Mouse (Mus musculus) spleen, adult 2 months (tissue): Measurements from ENCODE around the gene Med25. TPM values are rescaled to one million over a fixed set of nuclear protein-coding genes. Genes with fewer than 3 reads are reported as not detected.

ENCODE experiments used
- DNase-seq, 2 experiments: peaks; one replicate each; pipeline versions ENCODE4 v3.0.0 to v3.0.0-alpha.2; 2012 to 2021; ENCODE audit warnings: low spot score in 2 of 2, low read depth in 1 of 2
- H3K27ac ChIP-seq: fragments of 200-500 bp; 2 replicates; pipeline ENCODE4 v1.5.1; 2012; ENCODE audit warnings: low read length, inconsistent platforms; ENCODE audit not compliant: insufficient read depth
- H3K27me3 ChIP-seq: fragments of 200-500 bp; 2 replicates; pipeline ENCODE4 v1.6.1; 2012; ENCODE audit warnings: mild to moderate bottlenecking, moderate library complexity, low read length, inconsistent platforms; ENCODE audit not compliant: control insufficient read depth, insufficient read depth
- H3K36me3 ChIP-seq: fragments of 200-500 bp; 2 replicates; pipeline ENCODE4 v1.6.1; 2012; ENCODE audit warnings: mild to moderate bottlenecking, low read length, inconsistent platforms; ENCODE audit not compliant: control insufficient read depth, insufficient read depth
- H3K4me1 ChIP-seq: fragments of 200-500 bp; 2 replicates; pipeline ENCODE4 v1.6.1; 2011; ENCODE audit warnings: inconsistent platforms; ENCODE audit not compliant: control insufficient read depth, insufficient read depth, insufficient read length
- H3K4me3 ChIP-seq: fragments of 200-500 bp; 2 replicates; pipeline ENCODE4 v1.5.1; 2011; ENCODE audit warnings: mild to moderate bottlenecking, inconsistent platforms; ENCODE audit not compliant: insufficient read depth, insufficient read length; ENCODE audit errors: extremely low read depth
- CTCF ChIP-seq: fragments of 200-500 bp; IDR thresholded peaks from 2 replicates; pipeline ENCODE4 v1.5.1; 2011; ENCODE audit warnings: mild to moderate bottlenecking, inconsistent platforms; ENCODE audit not compliant: insufficient read depth, insufficient read length, insufficient replicate concordance; ENCODE audit errors: extremely low read depth
- POLR2A ChIP-seq: fragments of 200-500 bp; IDR thresholded peaks from 2 replicates; pipeline ENCODE4 v1.6.1; 2011; ENCODE audit warnings: low read depth, low read length, inconsistent platforms
- WGBS: fragments of 180-500 bp; shearing (Covaris S2); methylation state at CpG from one replicate; pipeline ENCODE4 v1.1.7; 2018; 5-methylcytosine and 5-hydroxymethylcytosine counted together
- polyA plus RNA-seq: library from polyadenylated mRNA; depleted of rRNA; stranded (reverse); fragments of >200 nt; gene quantifications from 2 replicates; pipeline ENCODE4 v1.2.3, GENCODE M21; 2012

Med25 gene
- polyA plus RNA-seq, 1 experiment: 113 TPM

DNA sequence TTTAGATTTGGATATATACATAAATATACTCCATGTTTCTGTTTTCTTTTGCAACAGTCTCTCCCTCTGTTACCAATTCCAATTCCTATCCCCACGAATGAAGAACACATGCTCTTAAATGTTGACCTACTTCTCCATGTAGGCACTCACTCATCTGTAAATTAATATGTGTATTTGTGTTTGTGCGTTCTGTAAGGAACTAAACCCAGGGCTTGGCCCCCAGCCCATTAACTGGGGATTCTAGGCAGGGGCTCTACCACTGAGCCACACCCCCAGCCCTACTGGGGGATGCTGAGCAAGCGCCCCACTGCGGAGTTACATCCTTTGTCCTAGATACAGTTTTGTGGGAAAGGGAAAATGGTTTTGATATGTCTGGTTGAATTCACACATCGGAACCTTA lies 26.6 kb upstream of the Med25 start:
- Histone ChIP-seq H3K4me3 (no peak overlapping the region), H3K27me3 (no peaks in the 10 kb centered on the region), H3K27ac (no peak overlapping the region), H3K4me1 (no peaks in the 10 kb centered on the region), H3K36me3 (peaks cover 17% of the 10 kb centered on the region)
- TF ChIP-seq POLR2A: no peak
- TF ChIP-seq CTCF: no peak
- DNase-seq: no peak
- 95% methylated on average over 5 of the region's 5 CpGs for WGBS

DNA sequence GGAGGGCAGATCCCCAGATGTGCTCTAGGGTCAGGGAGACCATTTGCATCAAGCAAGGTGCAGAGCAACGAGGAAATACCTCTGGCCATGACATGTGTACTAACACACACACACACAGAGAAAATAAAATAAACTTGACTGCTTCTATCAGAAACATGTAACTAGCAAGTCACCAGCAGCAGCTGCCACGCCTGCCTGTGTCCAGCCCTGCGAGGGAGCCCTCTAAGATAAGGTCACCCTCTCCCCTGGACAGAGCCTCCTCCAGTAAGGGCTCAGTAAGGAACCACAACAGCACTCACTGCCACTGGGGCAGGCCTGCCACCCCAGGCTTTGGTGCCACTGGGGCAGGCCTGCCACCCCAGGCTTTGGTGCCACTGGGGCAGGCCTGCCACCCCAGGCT lies 25.7 kb upstream of the Med25 start:
- no peaks in the 10 kb centered on the region for H3K4me1 ChIP-seq
- H3K36me3 ChIP-seq: peaks cover 19% of the 10 kb centered on the region
- 84% methylated on average over 3 of the region's 3 CpGs for WGBS
- H3K27ac ChIP-seq: no peak overlapping the region
- TF ChIP-seq POLR2A: no peak
- H3K4me3 ChIP-seq: no peak overlapping the region
- no peak for DNase-seq
- H3K27me3 ChIP-seq: no peaks in the 10 kb centered on the region

DNA sequence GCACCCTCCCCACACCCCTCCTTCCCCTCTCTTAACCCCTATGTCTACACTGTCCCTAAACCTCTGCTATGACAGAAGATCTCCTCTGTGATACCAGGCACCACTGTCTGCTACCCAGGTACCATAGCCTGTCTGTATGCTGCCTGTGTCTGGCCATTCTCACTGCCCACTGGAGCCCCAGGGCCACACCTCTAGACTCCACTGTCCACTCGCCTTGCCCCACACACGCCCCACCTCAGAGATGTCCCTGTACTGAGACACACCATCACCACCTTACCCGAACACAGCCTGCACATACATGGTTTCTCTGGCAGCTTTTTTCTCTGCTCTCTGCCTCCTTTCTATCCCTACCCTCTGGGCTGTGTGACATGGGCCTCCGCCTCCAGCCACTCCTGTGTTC lies 24.4 kb upstream of the Med25 start:
- Histone ChIP-seq H3K36me3 (peaks cover 10% of the 10 kb centered on the region), H3K4me1 (no peaks in the 10 kb centered on the region), H3K4me3 (no peak overlapping the region), H3K27ac (no peak overlapping the region), H3K27me3 (no peaks in the 10 kb centered on the region)
- TF ChIP-seq POLR2A (no peak), CTCF (no peak)
- whole genome bisulfite sequencing: 95% methylated on average over 4 of the region's 4 CpGs
- DNase-seq: no peak

DNA sequence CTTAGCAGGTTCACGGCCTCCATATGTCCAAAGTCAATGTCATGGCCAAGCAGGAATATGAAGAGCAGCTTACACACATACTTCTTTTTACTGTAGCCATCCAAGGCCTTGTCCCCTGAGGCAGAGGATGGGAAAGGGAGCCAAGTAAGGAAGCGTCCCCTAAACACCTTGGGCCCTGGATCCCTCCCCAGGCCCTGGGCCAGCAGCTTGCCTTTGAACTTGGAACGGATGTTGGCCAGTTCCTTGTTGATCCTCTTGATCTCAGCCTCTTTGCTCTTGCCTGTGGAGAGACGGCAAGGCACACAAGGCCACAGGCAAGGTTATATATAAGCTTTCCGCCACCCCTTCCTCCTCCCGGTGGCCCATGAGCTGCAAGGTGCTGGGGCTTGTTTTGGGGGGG lies 23.7 kb upstream of the Med25 start:
- H3K4me1 ChIP-seq: no peaks in the 10 kb centered on the region
- peaks cover 10% of the 10 kb centered on the region for H3K36me3 ChIP-seq
- no peak overlapping the region for H3K27ac ChIP-seq
- DNase-seq: no peak
- TF ChIP-seq POLR2A (no peak), CTCF (no peak)
- no peak overlapping the region for H3K4me3 ChIP-seq
- WGBS: 89% methylated on average over 6 of the region's 6 CpGs
- no peaks in the 10 kb centered on the region for H3K27me3 ChIP-seq

DNA sequence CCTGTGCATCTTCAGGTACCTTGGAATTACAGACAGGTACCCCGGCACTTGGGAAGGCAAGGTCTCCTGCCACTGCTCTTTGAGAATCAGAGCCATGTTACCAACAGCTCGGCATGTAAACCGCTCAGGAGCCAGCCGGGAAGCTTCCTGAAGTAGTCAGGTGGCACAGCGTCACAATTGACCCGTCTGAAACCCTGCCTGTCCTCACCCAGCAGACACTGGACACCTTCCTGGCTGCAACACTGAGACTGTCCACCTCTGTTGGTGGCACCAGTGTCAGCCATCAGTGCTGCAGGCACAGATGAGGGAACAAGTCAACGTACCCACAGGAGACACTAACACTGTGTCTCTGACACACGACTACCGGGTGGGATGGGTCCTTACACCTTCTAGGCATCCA lies 22.8 kb upstream of the Med25 start:
- H3K4me1 ChIP-seq: no peaks in the 10 kb centered on the region
- no peak overlapping the region for H3K4me3 ChIP-seq
- DNase-seq: no peak
- H3K27me3 ChIP-seq: no peaks in the 10 kb centered on the region
- 94% methylated on average over 9 of the region's 9 CpGs for WGBS
- no peak overlapping the region for H3K27ac ChIP-seq
- peaks cover 14% of the 10 kb centered on the region for H3K36me3 ChIP-seq
- TF ChIP-seq POLR2A: no peak
- no peak for TF ChIP-seq CTCF

DNA sequence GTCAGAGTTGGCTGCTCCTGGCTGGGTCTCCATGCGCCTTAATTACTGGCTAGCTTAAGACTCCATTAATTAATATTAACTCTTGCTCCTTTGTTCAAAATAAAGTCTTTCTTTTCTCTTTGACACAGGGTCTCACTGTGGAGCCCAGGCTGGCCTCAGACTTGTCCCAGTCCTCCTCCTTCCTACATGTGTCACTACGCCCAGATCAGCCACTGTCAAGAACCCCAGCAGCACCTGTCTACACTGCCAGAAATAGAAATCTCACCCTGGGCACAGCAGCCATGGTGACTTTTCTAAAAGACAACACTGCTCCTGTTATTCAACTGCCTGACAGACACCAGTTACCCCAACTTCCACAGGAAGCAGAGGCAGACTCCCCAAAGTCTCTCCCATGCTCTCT lies 21.9 kb upstream of the Med25 start:
- TF ChIP-seq POLR2A: no peak
- no peak for TF ChIP-seq CTCF
- no peaks in the 10 kb centered on the region for H3K4me1 ChIP-seq
- no peak overlapping the region for H3K4me3 ChIP-seq
- H3K36me3 ChIP-seq: peaks cover 15% of the 10 kb centered on the region
- 98% methylated on average over 2 of the region's 2 CpGs for WGBS
- no peak overlapping the region for H3K27ac ChIP-seq
- DNase-seq: no peak
- H3K27me3 ChIP-seq: no peaks in the 10 kb centered on the region

DNA sequence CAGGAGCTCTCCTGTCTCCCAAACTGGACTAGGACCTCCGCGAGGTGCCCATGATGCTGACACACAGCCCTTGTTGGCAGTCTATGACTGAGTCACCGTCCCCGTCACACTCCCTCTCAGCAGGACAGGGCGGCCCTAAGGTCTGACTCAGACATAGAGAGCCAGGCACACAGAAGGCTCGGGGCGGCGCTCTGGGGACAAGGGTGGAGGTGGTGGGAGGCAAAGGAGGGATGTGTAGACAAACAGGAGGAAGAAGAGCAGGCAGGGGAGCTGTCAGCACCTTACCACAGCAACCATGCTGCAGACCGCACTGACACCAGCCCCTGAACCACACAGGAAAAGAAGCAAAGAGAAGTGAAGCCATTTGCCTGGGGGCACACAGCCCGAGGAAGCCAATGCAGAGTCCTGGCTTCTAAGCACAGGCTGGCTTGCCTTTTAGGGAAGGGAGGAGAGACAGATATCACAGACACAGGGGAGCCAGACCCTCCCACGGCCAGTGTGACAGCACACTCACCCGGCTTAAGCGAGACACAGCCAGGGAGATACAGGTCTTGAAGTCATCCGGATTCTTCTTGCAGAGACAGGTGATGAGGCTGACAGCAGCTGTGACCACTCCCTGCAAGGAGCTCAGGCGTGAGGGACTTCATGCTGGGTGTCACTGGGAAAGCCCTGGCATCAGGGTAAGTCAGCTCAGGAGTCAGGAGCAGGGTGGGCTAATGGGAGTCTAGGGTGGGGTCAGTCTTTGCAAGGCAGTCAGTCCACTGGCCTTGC lies 16.4 kb upstream of the Med25 start:
- DNase-seq: no peak
- Histone ChIP-seq H3K4me1 (no peaks in the 10 kb centered on the region), H3K36me3 (peaks cover 32% of the 10 kb centered on the region), H3K27ac (no peak overlapping the region), H3K27me3 (no peaks in the 10 kb centered on the region), H3K4me3 (no peak overlapping the region)
- 76% methylated on average over 15 of the region's 15 CpGs for WGBS
- TF ChIP-seq CTCF: no peak
- no peak for TF ChIP-seq POLR2A
